Mouse (Mus musculus) bone marrow, adult 2 months (tissue): Measurements from ENCODE around the gene Cldnd2. TPM values are rescaled to one million over a fixed set of nuclear protein-coding genes. Genes with fewer than 3 reads are reported as not detected.
"Not testable (repeated sequence)": the region's sequence is repeated elsewhere in the genome, so short reads cannot be mapped to it uniquely, and the experiment has no call there.

Source experiments
- H3K27ac ChIP-seq: fragments of 200-500 bp; 2 replicates; pipeline ENCODE4 v1.5.1; 2012; ENCODE audit warnings: low read depth, mild to moderate bottlenecking, control low read depth, inconsistent platforms, low read length; ENCODE audit not compliant: control insufficient read depth, poor library complexity, insufficient read depth
- H3K4me1 ChIP-seq: fragments of 200-500 bp; 2 replicates; pipeline ENCODE4 v1.6.1; 2011; ENCODE audit warnings: low read length; ENCODE audit not compliant: control insufficient read depth, insufficient read depth
- H3K4me3 ChIP-seq: fragments of 200-500 bp; replicated peaks from 2 replicates; pipeline ENCODE3; 2011; ENCODE audit warnings: mild to moderate bottlenecking, low read depth, low read length, control low read depth; ENCODE audit not compliant: control insufficient read depth
- CTCF ChIP-seq: fragments of 200-500 bp; IDR thresholded peaks from 2 replicates; pipeline ENCODE4 v1.5.1; 2011; ENCODE audit warnings: low read length, control low read depth; ENCODE audit not compliant: control insufficient read depth, insufficient read depth
- POLR2A ChIP-seq: fragments of 200-500 bp; IDR thresholded peaks from 2 replicates; pipeline ENCODE4 v1.6.1; 2011; ENCODE audit warnings: low read depth, mild to moderate bottlenecking, control low read depth, low read length, borderline replicate concordance; ENCODE audit not compliant: control insufficient read depth
- WGBS: fragments of 180-500 bp; shearing (Covaris S2); methylation state at CpG from one replicate; pipeline ENCODE4 v1.1.7; 2018; 5-methylcytosine and 5-hydroxymethylcytosine counted together
- polyA plus RNA-seq: library from polyadenylated mRNA; stranded (reverse); fragments of >200 nt; gene quantifications from 2 replicates; pipeline ENCODE4 v1.2.4, GENCODE M21; 2011; ENCODE audit warnings: low replicate concordance; ENCODE audit not compliant: missing spikeins, insufficient read depth, insufficient read length

Gene Cldnd2
- polyA plus RNA-seq, result 2.0 and 4.7 TPM in 2 replicates

DNA sequence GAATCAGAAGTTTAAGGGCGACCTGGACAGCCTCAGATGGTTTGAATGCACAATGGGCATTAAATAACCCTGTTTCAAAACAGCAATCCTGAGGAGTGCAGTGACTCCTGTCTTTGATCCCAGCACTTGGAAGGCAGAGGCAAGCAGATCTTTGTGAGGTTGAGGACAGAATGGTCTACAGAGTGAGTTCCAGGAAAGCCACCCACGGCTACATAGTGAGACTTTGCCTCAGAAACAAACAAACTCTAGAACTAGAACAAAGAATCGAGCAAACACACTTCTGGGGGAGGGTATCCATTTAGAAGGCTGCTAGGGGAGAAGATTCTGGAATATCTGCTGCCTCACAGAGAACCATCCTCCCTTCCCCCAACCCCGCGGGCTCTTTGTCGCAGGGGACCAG lies at the start of gene Cldnd2:
Gene Cldnd2 (plus strand): TSS at position 301 of the 400 bp plus-strand sequence.
- Histone ChIP-seq H3K4me1 (peaks cover 7% of the 10 kb centered on the region; the same call in 1 of the 2 replicates), H3K4me3 (no peak within 1 kb of the TSS), H3K27ac (0 out of 2 replicates have a peak within 1 kb of the TSS, but pooled peaks have one; percentile 25)
- WGBS, result 69% methylated on average over 6 of the region's 6 CpGs
- TF ChIP-seq CTCF, result no peak
- no peak for TF ChIP-seq POLR2A

DNA sequence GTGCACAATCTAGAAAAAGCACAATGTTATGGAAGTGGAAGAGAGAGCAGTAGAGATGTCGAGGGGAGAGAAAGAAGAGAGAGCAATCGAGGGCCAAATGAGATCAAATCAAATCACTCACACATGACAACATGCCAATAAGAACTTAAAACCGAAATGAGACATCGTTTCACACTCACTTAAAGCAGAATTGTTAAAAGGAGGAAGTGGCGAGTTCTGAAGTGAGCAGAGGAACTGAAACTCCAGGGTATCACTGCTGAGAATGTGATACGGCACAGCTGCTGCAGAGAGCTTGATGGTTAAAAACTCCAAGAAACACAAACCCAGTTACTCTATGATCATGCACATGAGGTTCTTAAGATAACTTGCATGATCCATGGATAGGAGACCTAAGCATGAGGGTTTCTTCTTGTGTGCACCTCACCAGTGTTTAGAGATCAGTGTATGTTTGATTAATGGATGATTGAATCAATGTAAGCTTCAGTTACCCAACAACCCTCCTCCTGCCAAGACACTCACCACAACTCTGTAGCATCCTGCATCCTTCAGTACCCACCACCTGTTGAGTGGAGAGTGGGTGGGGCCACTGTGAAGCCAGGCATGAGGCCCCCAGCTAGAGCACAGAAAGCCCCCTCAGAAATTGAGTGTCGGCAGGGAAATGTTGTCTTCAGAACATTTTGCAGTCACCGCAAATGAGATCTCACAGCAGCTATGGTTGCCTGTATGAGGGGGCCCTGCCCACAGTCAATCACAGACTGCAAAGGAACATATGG lies 48.0 kb upstream of the Cldnd2 start:
- H3K4me3 ChIP-seq, result no peak overlapping the region
- TF ChIP-seq POLR2A, result no peak
- no peak for TF ChIP-seq CTCF
- 15% methylated on average over 8 of the region's 8 CpGs for WGBS
- H3K4me1 ChIP-seq, result peaks cover 4% of the 10 kb centered on the region
- H3K27ac ChIP-seq, result peak overlapping the region; percentile 62; the same call in 1 of the 2 replicates

DNA sequence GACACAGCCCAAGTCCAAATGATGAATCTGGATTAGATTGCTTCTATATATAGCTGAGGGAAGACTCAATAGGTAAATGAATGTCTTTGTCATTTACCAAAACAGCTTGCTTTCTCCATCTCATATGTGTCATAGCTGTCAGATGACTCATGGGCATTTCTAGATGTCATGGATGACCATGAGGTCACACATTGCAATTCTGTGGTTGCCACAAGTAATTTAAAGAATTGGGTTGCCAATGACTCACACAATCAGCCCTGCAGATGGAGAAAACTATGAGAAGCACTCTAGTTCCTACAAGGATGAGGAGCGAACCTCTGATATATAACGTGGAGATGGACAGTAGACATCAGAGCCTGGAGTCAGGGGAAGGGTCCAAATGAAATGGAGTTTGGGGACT lies 41.1 kb upstream of the Cldnd2 start:
- no peak for TF ChIP-seq CTCF
- TF ChIP-seq POLR2A, result no peak
- Histone ChIP-seq H3K4me1 (peaks cover 2% of the 10 kb centered on the region), H3K27ac (no peak overlapping the region), H3K4me3 (no peak overlapping the region)
- 84% methylated on average over 2 of the region's 2 CpGs for WGBS

DNA sequence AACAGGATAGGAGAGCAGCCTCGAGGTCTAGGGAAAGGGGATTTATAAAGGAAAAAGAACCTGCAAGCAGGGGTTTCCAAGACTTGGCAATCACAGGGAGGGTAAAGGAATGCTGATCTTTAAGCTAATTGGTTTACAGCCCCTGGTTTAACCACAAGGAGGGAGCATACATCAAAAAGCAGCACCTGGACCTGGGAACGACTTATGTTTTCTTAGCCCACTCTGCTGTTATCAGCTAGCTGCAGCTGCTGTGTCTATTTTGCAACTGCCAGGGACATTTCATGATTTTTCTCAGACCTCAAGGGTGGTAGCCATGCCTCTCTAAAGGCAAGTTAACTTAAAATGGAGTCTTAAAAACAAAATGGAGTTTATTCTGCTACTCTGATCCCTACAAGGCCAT lies 37.9 kb upstream of the Cldnd2 start:
- Histone ChIP-seq H3K4me3 (no peak overlapping the region), H3K27ac (no peak overlapping the region), H3K4me1 (peaks cover 2% of the 10 kb centered on the region; the same call in 1 of the 2 replicates)
- 29% methylated on average over 2 of the region's 2 CpGs for WGBS
- TF ChIP-seq CTCF, result no peak
- no peak for TF ChIP-seq POLR2A

DNA sequence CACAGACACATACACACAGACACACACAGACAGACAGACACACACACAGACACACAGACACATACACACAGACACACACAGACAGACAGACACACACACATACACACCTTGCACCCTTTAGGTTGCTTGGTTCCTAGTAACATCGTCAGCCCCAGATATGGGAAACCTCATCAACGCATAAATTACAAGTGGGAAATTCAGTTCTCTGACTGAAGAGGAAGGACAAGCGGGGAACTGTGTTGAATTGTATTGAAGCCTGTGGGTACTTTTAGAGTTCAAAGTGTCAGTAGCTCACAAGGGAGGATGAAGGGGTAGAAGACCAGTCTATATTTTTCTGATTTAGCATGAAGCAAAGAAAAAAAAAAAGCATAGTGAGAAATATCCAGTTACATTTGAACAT lies 33.0 kb upstream of the Cldnd2 start:
- Histone ChIP-seq H3K4me3 (no peak overlapping the region), H3K27ac (peak overlapping the region; percentile 84; the same call in 1 of the 2 replicates)
- WGBS, result 16% methylated on average over 3 of the region's 3 CpGs

DNA sequence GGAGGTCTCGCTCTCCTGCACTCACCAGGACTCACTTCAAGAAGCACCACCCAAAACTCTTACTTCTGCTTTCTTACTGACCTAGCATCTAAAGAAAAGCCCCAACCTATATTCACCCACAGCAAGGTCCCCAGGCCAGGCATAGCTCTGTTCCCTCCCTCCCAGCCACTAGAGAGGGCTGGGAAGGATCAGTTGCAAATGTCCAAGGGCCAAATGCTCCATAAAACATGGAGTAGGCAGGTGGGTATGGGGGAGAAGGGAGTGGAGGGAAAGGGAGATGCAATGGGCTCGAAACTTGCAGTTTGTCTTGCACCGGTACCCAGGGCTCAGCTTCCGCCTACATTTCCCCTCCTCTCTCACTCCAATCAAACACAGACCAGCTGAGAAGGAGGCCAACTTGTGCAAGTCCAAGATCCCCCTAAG lies 32.4 kb upstream of the Cldnd2 start, which contains the start of gene Siglecg:
Gene Siglecg (plus strand): TSS at position 74 of the 423 bp plus-strand sequence.
- H3K27ac ChIP-seq, result peak within 1 kb of the TSS; percentile 90
- H3K4me1 ChIP-seq, result peaks cover 5% of the 10 kb centered on the region; the same call in 1 of the 2 replicates
- TF ChIP-seq POLR2A (no peak), CTCF (no peak)
- 9% methylated on average over 4 of the region's 4 CpGs for WGBS
- peak within 1 kb of the TSS; percentile 90 for H3K4me3 ChIP-seq

More for the DNA sequence above, 33.0 kb upstream of the Cldnd2 start:
- H3K4me1 ChIP-seq, result peaks cover 5% of the 10 kb centered on the region; the same call in 1 of the 2 replicates
- TF ChIP-seq CTCF, result no peak
- TF ChIP-seq POLR2A, result no peak

DNA sequence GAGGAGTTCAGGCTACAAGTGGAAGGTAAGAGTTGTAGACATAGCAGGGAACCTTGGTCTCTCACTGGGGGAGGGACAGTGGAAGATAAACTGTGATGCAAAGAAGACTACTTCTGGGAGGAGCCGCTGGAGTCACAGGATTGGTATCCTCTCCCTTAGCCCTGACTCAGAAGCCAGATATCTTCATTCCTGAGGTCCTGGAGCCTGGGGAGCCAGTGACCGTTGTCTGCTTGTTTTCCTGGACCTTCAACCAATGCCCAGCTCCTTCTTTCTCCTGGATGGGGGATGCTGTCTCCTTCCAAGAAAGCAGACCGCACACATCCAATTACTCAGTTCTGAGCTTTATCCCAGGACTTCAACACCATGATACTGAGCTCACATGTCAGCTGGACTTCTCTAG lies 31.5 kb upstream of the Cldnd2 start:
- H3K4me1 ChIP-seq, result peaks cover 5% of the 10 kb centered on the region; the same call in 1 of the 2 replicates
- peak overlapping the region; percentile 42 for H3K4me3 ChIP-seq
- H3K27ac ChIP-seq, result peak overlapping the region; percentile 67; the same call in 1 of the 2 replicates
- TF ChIP-seq POLR2A (no peak), CTCF (no peak)
- WGBS, result 66% methylated on average over 3 of the region's 3 CpGs

DNA sequence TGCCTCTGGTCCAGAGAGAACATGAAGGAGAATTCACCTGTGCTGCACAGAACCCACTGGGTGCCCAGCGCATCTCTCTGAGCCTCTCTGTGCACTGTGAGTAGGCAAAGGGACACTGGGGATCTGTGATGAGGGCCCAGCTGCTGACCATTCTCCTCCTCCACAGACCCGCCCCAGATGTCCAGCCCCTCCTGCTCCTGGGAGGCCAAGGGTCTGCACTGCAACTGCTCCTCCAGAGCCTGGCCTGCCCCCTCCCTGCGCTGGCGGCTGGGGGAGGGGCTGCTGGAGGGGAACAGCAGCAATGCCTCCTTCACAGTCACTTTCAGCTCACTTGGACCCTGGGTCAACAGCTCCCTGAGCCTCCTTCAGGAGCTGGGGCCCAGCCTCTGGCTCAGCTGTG lies 28.9 kb upstream of the Cldnd2 start:
- H3K27ac ChIP-seq, H3K4me3 ChIP-seq, H3K4me1 ChIP-seq: not testable (repeated sequence)
- WGBS, result 90% methylated on average over 4 of the region's 4 CpGs

DNA sequence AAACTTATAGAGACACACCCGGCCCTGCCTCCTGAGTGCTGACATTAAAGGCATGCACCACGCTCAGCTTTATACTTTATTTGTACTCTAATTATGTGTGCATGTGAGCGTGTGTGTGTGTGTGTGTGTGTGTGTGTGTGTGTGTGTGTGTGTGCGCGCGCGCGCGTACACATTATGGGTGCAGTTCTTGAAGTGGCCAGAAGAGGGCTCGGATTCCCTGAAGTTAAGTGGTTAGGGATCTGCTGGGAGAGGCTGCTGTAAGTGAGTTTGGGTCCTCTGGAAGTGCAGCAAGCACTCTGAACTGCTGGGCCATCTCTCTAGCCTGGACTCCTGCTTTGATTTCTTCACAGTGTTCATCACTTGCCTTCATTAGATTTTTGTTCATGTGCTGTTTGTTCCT lies 23.3 kb upstream of the Cldnd2 start:
- TF ChIP-seq CTCF, result no peak
- no peak for TF ChIP-seq POLR2A
- 88% methylated on average over 10 of the region's 10 CpGs for WGBS
- H3K27ac ChIP-seq, result no peak overlapping the region
- no peaks in the 10 kb centered on the region; the same call in 1 of the 2 replicates for H3K4me1 ChIP-seq
- no peak overlapping the region for H3K4me3 ChIP-seq
